ENCODE assay signal across 20 mouse cellular contexts in genomic region chr8:121224709-121225108, GRCm38 (mm10).
DNase-seq lines count a peak whose midpoint lies in the region; ATAC-seq and TF ChIP-seq lines count a peak whose summit lies in the region.
"Had no signal": no experiment of that assay in that cellular context is flagged by ENCODE, and none has a peak within 500 bp of the region (broad histone marks: within the 10 kb centered on the region; RNA-seq: fewer than 3 reads in every experiment).

No protein-coding gene starts in this region.

- intact Hi-C loops in heart, postnatal 10 days (cut with DNase I) = loop anchor here (10.0 kb wide), 1 partner anchor 290 kb away; no protein-coding TSS in a partner anchor

- in situ Hi-C loops in ES-E14 (cut with MboI; ENCODE audit: low sequenced_read_pairs in 2 of 2, unreplicated experiment in 2 of 2) = no loop called here

- no peak for DNase-seq in heart, embryonic 10.5 days (ENCODE audit: low spot score)
- DNase-seq in heart, postnatal 10 days = no peak
- no peak for DNase-seq in ES-E14 (ENCODE audit: low read depth, low spot score)
- DNase-seq in embryonic facial prominence, embryonic 10.5 days (ENCODE audit: low spot score) = peak; percentile 39
- DNase-seq in urinary bladder, adult 18-20 months (ENCODE audit: low spot score in 2 of 2) = no peak
- DNase-seq in testis, postnatal 14 days (ENCODE audit: low spot score) = no peak
- DNase-seq: adrenal gland, adult 8-10 months; adrenal gland, postnatal 36 days; cerebellum, adult 2 months; cerebellum, postnatal 10 days; gastrocnemius, postnatal 36 days; heart, adult 18-20 months; heart, postnatal 4 days; kidney, adult 11 months had no signal

- peak; percentile 58 for ATAC-seq in megakaryocyte progenitor cell, adult 5-6 weeks (replicated peaks; ENCODE audit: poor library complexity)
- ATAC-seq: forebrain, embryonic 15.5 days; hindbrain, postnatal 0 days had no signal

- peaks cover 37% of the 10 kb centered on the region for H3K27me3 ChIP-seq in heart, embryonic 10.5 days (ENCODE audit: insufficient read depth, poor library complexity, severe bottlenecking)
- H3K27me3 ChIP-seq in embryonic facial prominence, embryonic 10.5 days (replicated peaks; ENCODE audit: low read depth, poor library complexity, severe bottlenecking) = peaks cover 71% of the 10 kb centered on the region
- H3K27me3 ChIP-seq: forebrain, embryonic 15.5 days had no signal

- H3K4me3 ChIP-seq in heart, embryonic 10.5 days = no peak overlapping the region
- H3K4me3 ChIP-seq in ES-E14 (ENCODE audit: insufficient read depth in 1 of 2, low read depth in 1 of 2, low read length in 2 of 2, poor library complexity in 1 of 2, severe bottlenecking in 1 of 2) = no peak overlapping the region
- H3K4me3 ChIP-seq in embryonic facial prominence, embryonic 10.5 days = no peak overlapping the region
- H3K4me3 ChIP-seq: embryonic facial prominence, embryonic 12.5 days; forebrain, embryonic 15.5 days; heart, embryonic 12.5 days; hindbrain, embryonic 13.5 days had no signal

- peaks cover 50% of the 10 kb centered on the region for H3K4me1 ChIP-seq in heart, embryonic 10.5 days
- H3K4me1 ChIP-seq in ES-E14 (ENCODE audit: control insufficient read depth in 2 of 2, insufficient read depth in 2 of 2, low read length in 2 of 2, poor library complexity in 1 of 2) = peaks cover 2 to 6% of the 10 kb centered on the region in 2 experiments; a peak in 1 of 4 replicates
- peaks cover 70% of the 10 kb centered on the region for H3K4me1 ChIP-seq in embryonic facial prominence, embryonic 10.5 days
- H3K4me1 ChIP-seq: forebrain, embryonic 15.5 days had no signal

- H3K9me3 ChIP-seq in heart, embryonic 10.5 days = no peaks in the 10 kb centered on the region
- no peaks in the 10 kb centered on the region for H3K9me3 ChIP-seq in ES-E14 (ENCODE audit: control insufficient read depth, insufficient read depth, low read depth, low read length)
- H3K9me3 ChIP-seq in embryonic facial prominence, embryonic 10.5 days = no peaks in the 10 kb centered on the region
- H3K9me3 ChIP-seq: embryonic facial prominence, embryonic 12.5 days; forebrain, embryonic 15.5 days; heart, embryonic 12.5 days; hindbrain, embryonic 13.5 days had no signal

- no peak overlapping the region for H3K9ac ChIP-seq in ES-E14 (ENCODE audit: insufficient read depth, low read depth, low read length, poor library complexity, severe bottlenecking)
- H3K9ac ChIP-seq: embryonic facial prominence, embryonic 12.5 days; forebrain, embryonic 15.5 days; heart, embryonic 12.5 days; hindbrain, embryonic 13.5 days had no signal

- 59% methylated on average over 8 of the region's 8 CpGs for WGBS in heart, embryonic 10.5 days
- WGBS in embryonic facial prominence, embryonic 10.5 days = 73% methylated on average over 8 of the region's 8 CpGs

- H3K27ac ChIP-seq in heart, embryonic 10.5 days = 0 out of 2 replicates have a peak overlapping the region, but pooled peaks have one; percentile 10
- no peak overlapping the region for H3K27ac ChIP-seq in ES-E14 (ENCODE audit: insufficient read depth, low read depth, low read length, poor library complexity, severe bottlenecking)
- H3K27ac ChIP-seq in embryonic facial prominence, embryonic 10.5 days (replicated peaks) = no peak overlapping the region
- H3K27ac ChIP-seq: embryonic facial prominence, embryonic 12.5 days; forebrain, embryonic 15.5 days; hindbrain, embryonic 13.5 days; hindbrain, postnatal 0 days had no signal

- H3K36me3 ChIP-seq in heart, embryonic 10.5 days = no peaks in the 10 kb centered on the region
- no peaks in the 10 kb centered on the region for H3K36me3 ChIP-seq in ES-E14 (ENCODE audit: control insufficient read depth, insufficient read depth, low read length, poor library complexity, severe bottlenecking)
- H3K36me3 ChIP-seq in embryonic facial prominence, embryonic 10.5 days (replicated peaks) = no peaks in the 10 kb centered on the region
- H3K36me3 ChIP-seq: embryonic facial prominence, embryonic 12.5 days; forebrain, embryonic 15.5 days; heart, embryonic 12.5 days; hindbrain, embryonic 13.5 days had no signal

TF ChIP-seq in ES-E14, 5 proteins besides CTCF, POLR2A, EP300 and RAD21:
- TF ChIP-seq CHD2 (IDR thresholded peaks at IDR 0.05; ENCODE audit: low read depth, low read length) = peak; percentile 53; the same call in 1 of the 2 replicates
- no peak for TF ChIP-seq ZNF384 (IDR thresholded peaks at IDR 0.05; ENCODE audit: low read depth, low read length)
